Mouse (Mus musculus) heart, adult 2 months (tissue): ENCODE data around the gene Tnni3.

ENCODE experiments used
- CTCF ChIP-seq: fragments of 200-600 bp; IDR thresholded peaks from 2 replicates; pipeline ENCODE4 v1.8.1; 2022; ENCODE audit warnings: antibody characterized with exemption, mild to moderate bottlenecking, moderate library complexity
- EP300 ChIP-seq: fragments of 200-500 bp; IDR thresholded peaks from 2 replicates; pipeline ENCODE4 v1.6.1; 2011; ENCODE audit warnings: low read depth, low read length, control low read depth; ENCODE audit not compliant: insufficient read depth

GRCm38 (mm10) chr7:4482281-4482680 lies 41.7 kb downstream of the Tnni3 start:
- TF ChIP-seq EP300 (no peak), CTCF (no peak)
